Mouse (Mus musculus) spleen, adult 2 months (tissue): Measurements from ENCODE around the gene Lpcat1.

Source experiments
- CTCF ChIP-seq: fragments of 200-500 bp; IDR thresholded peaks from 2 replicates; pipeline ENCODE4 v1.5.1; 2011; ENCODE audit warnings: mild to moderate bottlenecking, inconsistent platforms; ENCODE audit not compliant: insufficient read depth, insufficient read length, insufficient replicate concordance; ENCODE audit errors: extremely low read depth
- POLR2A ChIP-seq: fragments of 200-500 bp; IDR thresholded peaks from 2 replicates; pipeline ENCODE4 v1.6.1; 2011; ENCODE audit warnings: low read depth, low read length, inconsistent platforms

DNA sequence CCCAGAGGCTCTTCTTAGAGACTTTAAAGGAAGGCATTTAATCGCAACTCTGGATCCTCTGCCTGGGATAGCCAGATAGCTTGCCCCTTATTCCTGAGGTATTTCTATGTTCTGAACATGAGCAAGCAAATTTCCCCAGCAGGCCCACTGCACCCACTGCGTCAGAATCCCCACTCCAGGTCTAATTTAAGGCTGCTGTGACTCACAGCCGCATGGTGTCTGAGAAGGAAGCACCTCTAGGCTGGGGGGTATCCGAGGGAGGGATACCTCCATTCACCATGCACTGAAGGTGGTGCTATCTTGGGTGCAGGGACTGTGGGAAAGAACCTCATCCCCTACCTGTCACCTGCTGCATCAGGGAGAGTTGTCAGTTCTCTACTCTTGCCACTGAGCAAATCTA lies 40.4 kb upstream of the Lpcat1 start:
- TF ChIP-seq CTCF (no peak), POLR2A (no peak)
